Mouse (Mus musculus): ENCODE measurements around the gene Efnb3.

- TF ChIP-seq CTCF (conservative IDR thresholded peaks at IDR 0.05; ENCODE audit: insufficient read depth, insufficient read length, low read depth, low read length) (no peak), POLR2A (IDR thresholded peaks at IDR 0.05; ENCODE audit: low read depth, low read length) (no peak)
Measured at GRCm38 (mm10) chr11:69525661-69526060, 34.3 kb downstream of the Efnb3 start.

Data from kidney, adult 2 months (tissue).